In the genomic region with DNA sequence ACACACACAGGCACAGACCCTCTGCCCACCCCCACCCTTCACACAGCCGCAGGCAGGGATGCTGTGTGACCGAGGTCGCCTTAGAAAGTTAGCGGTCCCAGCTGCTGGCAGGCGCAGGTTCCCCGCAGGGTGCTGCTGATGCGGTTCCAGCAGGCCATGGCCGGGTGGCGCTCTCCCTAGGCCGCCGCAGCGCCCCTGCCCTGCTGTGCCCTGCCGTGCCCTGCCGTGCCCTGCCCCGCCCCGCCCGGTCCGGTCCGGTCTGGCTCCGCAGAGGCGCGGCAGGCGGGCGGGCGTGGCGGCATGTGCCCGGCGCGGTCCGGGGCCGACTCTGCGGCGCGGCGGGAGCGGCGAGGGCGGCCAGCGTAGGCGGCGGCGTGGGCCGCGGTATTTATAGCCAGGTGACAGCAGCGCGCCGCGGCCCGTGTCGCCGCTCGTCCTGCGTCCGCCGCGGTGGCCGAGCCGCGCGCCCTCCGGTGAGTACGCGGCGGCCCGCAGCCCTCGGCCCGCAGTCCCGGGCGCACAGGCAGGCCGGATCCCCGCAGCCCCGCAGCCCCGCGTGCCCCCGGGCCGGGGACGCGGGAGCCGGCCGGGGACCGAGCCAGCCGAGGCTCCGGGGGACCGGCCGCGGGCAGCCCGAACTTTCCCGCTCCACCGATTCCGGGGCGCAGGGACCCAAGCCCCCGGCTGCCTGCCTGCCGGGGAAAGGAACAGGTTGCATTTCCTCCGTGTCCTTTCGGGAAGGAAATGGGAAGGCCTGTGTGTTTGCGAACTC, we compare ENCODE assay signal across 9 mouse cellular contexts. TPM values are rescaled to one million over a fixed set of nuclear protein-coding genes. Genes with fewer than 3 reads are reported as not detected.
DNase-seq lines count a peak whose midpoint lies in the region; ATAC-seq and TF ChIP-seq lines count a peak whose summit lies in the region.
"Had no signal": no experiment of that assay in that cellular context is flagged by ENCODE, and none has a peak within 500 bp of the region (broad histone marks: within the 10 kb centered on the region; RNA-seq: fewer than 3 reads in every experiment).

TSS of gene Tmem117 (plus strand) at position 403 of the 772 bp plus-strand sequence.

- H3K36me3 ChIP-seq in heart, adult 2 months (ENCODE audit: control insufficient read depth, insufficient read depth, low read length): no peaks in the 10 kb centered on the region
- H3K36me3 ChIP-seq in liver, postnatal 0 days (replicated peaks; ENCODE audit: insufficient read depth, low read length): no peaks in the 10 kb centered on the region

- DNase-seq in right cerebral cortex, postnatal 14 days: peak; percentile 37
- no peak for DNase-seq in right cerebral cortex, postnatal 36 days (ENCODE audit: low spot score in 2 of 2)
- DNase-seq in embryo, embryonic 11 days: peak; percentile 70
- DNase-seq in heart, adult 2 months: peak; percentile 52 to 62
- DNase-seq in kidney, adult 18-20 months: peak; percentile 73
- DNase-seq in liver, postnatal 0 days: peak; percentile 21
- DNase-seq in spleen, adult 12 weeks (ENCODE audit: low spot score): no peak

- ATAC-seq in liver, postnatal 0 days: peak; percentile 55; the same call in 1 of the 2 replicates

- peaks cover 4% of the 10 kb centered on the region for H3K27me3 ChIP-seq in heart, adult 2 months (ENCODE audit: control insufficient read depth, insufficient read depth, low read length)
- peaks cover 28% of the 10 kb centered on the region for H3K27me3 ChIP-seq in liver, postnatal 0 days (ENCODE audit: insufficient read depth, low read length)

- intact Hi-C loops in heart, adult 2 months (cut with DNase I): no loop called here

- H3K9ac ChIP-seq in heart, adult 2 months (ENCODE audit: low read depth, low read length): peak within 1 kb of the TSS; percentile 61
- H3K9ac ChIP-seq in liver, postnatal 0 days (replicated peaks): peak within 1 kb of the TSS; percentile 34; the same call in 1 of the 2 replicates

- no peaks in the 10 kb centered on the region for H3K9me3 ChIP-seq in liver, postnatal 0 days (ENCODE audit: low read length)

- no peak for TF ChIP-seq POLR2A in heart, adult 2 months (IDR thresholded peaks at IDR 0.05; ENCODE audit: insufficient read depth, low read depth, low read length)
- TF ChIP-seq POLR2A in olfactory bulb, adult 2 months (IDR thresholded peaks at IDR 0.05; ENCODE audit: insufficient read depth, low read depth, low read length): no peak

- TF ChIP-seq EP300 in heart, adult 2 months (IDR thresholded peaks at IDR 0.05; ENCODE audit: insufficient read depth, low read depth, low read length): no peak
- no peak for TF ChIP-seq EP300 in liver, postnatal 0 days (IDR thresholded peaks at IDR 0.05; ENCODE audit: low read depth)

- 2% methylated on average over 87 of the region's 96 CpGs for WGBS in heart, adult 2 months
- WGBS in liver, postnatal 0 days (ENCODE audit: insufficient replicate concordance): 1% methylated on average over 62 of the region's 96 CpGs
- 4% methylated on average over 96 of the region's 96 CpGs for WGBS in olfactory bulb, adult 2 months

- peak; percentile 13; the same call in 1 of the 2 replicates for TF ChIP-seq CTCF in heart, adult 2 months (IDR thresholded peaks at IDR 0.05)
- no peak for TF ChIP-seq CTCF in liver, postnatal 0 days (IDR thresholded peaks at IDR 0.05; ENCODE audit: low read depth)
- TF ChIP-seq CTCF in olfactory bulb, adult 2 months (IDR thresholded peaks at IDR 0.05; ENCODE audit: insufficient read depth, low read depth, low read length): no peak

- H3K27ac ChIP-seq in heart, adult 2 months: peak within 1 kb of the TSS; percentile 52
- no peak within 1 kb of the TSS for H3K27ac ChIP-seq in liver, postnatal 0 days (ENCODE audit: low read depth)
- H3K27ac ChIP-seq in olfactory bulb, adult 2 months (ENCODE audit: insufficient read depth, low read depth, low read length): peak within 1 kb of the TSS; percentile 71

- no peaks in the 10 kb centered on the region for H3K79me2 ChIP-seq in heart, adult 2 months (replicated peaks; ENCODE audit: control insufficient read depth, insufficient read depth, low read length)

- H3K4me3 ChIP-seq in heart, adult 2 months: peak within 1 kb of the TSS; percentile 59
- H3K4me3 ChIP-seq in liver, postnatal 0 days (ENCODE audit: low read depth, low read length): peak within 1 kb of the TSS; percentile 43
- H3K4me3 ChIP-seq in olfactory bulb, adult 2 months (ENCODE audit: insufficient read depth, low read depth, low read length): peak within 1 kb of the TSS; percentile 69

- no peaks in the 10 kb centered on the region for H3K4me1 ChIP-seq in heart, adult 2 months (ENCODE audit: control insufficient read depth, insufficient read depth, low read length)
- H3K4me1 ChIP-seq in liver, postnatal 0 days (ENCODE audit: insufficient read depth): no peaks in the 10 kb centered on the region
- peaks cover 5% of the 10 kb centered on the region; the same call in 1 of the 2 replicates for H3K4me1 ChIP-seq in olfactory bulb, adult 2 months (ENCODE audit: control insufficient read depth, insufficient read depth, low read length)

- H3K4me2 ChIP-seq in liver, postnatal 0 days (ENCODE audit: low read depth, low read length): peak within 1 kb of the TSS; percentile 76

RNA-seq across cellular contexts. Expression of gene Tmem117, which starts in this region (rescaled TPM):
- total RNA-seq in heart, adult 2 months (2021): 10 to 100 TPM; 12.5 to 12.6 TPM
- 3.0 and 7.4 TPM in 2 replicates for polyA plus RNA-seq in heart, adult 2 months (2012; rRNA removed)
- polyA plus RNA-seq in liver, postnatal 0 days (2015; fragmentation: Nextera tagmentation; extraction: Ambion mirVana): 0.24 TPM in 1 of 2 replicates, not detected in the other
- polyA plus RNA-seq in olfactory bulb, adult 2 months (2012; ENCODE audit: insufficient read depth, insufficient read length, low replicate concordance, missing spikeins): not detected in 2 replicates
- polyA plus RNA-seq: spleen, adult 2 months had no signal

Comparison
In these comparisons a context has a peak if more than half of its experiments do, and no peak if none do; other contexts are left out.
1. DNase-seq: peak in right cerebral cortex, postnatal 14 days (single experiment), embryo, embryonic 11 days (single experiment), heart, adult 2 months (2 of 2) and kidney, adult 18-20 months (single experiment); none in right cerebral cortex, postnatal 36 days (0 of 2) and spleen, adult 12 weeks (single experiment).
2. Peak in DNase-seq, ATAC-seq, H3K4me3 ChIP-seq, H3K9ac ChIP-seq and H3K4me2 ChIP-seq in liver, postnatal 0 days; RNA of the gene not detected or under 1 TPM.
3. Peak in every context shown above with its lines, with median percentiles within 50 percentile points of each other: H3K4me3 ChIP-seq.